Mouse (Mus musculus) left cerebral cortex, adult 11 months (tissue): ENCODE measurements at regions not wholly inside any gene's neighbourhood (a gene's known extent, or its start where the extent isn't known, plus 50 kb on each side); places are given as distances from the start of the nearest gene placed in this dataset.
"Not testable (repeated sequence)": the region's sequence is repeated elsewhere in the genome, so short reads cannot be mapped to it uniquely, and the experiment has no call there.

Experiments
- DNase-seq: peaks from one replicate; pipeline ENCODE4 v3.0.0; 2022; ENCODE audit warnings: low spot score

DNA sequence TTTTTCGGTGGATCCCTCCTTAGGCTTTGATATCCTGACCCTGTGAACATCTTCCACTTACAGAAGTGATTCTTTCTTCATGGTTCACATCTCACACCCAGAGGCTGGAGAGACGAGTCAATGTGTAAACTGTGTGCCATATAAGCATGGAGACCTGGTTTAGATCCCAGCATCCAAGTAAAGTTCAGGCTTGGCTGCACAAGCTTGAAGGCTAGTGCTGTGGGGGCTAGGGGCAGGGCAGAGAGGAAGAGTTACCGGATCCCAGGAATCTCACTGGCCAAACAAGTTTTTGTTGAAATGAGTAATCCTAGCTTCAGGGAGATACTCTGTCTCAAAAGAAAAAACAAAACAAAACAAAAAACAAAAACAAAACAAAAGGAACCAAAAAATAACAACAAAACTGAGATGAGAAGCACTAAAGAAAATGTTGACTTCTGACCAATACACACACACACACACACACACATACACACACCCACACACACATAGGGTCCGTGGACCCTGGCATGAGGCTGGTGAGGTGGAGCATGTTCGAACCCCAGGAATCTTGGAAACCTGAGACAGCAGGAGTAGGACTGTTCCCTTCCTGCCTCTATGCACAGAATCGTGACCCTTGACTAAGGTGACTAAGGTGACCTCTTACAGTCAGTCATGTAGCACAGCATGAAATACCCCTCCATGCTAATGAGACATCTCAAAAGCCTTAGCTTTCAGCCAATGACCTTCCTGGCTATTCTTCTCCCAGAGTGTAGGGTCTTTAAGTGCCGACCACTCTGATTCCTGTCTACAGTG is 55.2 kb downstream of the Gm12728 start:
- DNase-seq = no peak

DNA sequence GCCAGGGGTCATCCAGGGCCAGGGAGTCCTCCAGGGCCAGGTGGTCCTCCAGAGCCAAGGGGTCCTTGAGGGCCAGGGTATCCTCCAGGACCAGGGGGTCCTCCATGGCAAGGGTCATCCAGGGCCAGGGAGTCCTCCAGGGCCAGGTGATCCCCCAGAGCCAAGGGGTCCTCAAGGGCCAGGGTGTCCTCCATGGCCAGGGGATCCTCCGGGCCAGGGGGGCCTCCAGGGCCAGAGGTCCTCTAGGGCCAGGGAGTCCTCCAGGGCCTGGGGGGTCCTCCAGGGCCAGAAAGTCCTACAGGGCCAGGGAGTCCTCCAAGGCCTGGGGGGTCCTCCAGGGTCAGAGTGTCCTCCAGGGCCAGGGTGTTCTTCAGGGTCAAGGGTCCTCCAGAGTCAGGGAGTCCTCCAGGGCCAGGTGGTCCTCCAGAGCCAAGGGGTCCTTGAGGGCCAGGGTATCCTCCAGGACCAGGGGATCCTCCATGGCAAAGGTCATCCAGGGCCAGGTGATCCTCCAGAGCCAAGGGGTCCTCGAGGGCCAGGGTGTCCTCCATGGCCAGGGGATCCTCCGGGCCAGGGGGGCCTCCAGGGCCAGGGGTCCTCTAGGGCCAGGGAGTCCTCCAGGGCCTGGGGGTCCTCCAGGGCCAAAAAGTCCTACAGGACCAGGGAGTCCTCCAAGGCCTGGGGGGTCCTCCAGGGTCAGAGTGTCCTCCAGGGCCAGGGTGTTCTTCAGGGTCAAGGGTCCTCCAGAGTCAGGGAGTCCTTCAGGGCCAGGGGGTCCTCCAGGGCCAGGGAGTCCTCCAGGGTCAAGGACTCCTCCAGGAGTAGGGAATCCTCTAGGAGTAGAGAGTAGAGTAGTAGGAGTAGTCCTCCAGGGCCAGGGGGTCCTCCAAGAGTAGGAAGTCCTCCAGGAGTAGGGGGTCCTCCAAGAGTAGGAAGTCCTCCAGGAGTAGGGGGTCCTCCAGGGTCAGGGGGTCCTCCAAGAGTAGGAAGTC is 56.6 kb downstream of the Gm12728 start:
- not testable (repeated sequence) for DNase-seq

DNA sequence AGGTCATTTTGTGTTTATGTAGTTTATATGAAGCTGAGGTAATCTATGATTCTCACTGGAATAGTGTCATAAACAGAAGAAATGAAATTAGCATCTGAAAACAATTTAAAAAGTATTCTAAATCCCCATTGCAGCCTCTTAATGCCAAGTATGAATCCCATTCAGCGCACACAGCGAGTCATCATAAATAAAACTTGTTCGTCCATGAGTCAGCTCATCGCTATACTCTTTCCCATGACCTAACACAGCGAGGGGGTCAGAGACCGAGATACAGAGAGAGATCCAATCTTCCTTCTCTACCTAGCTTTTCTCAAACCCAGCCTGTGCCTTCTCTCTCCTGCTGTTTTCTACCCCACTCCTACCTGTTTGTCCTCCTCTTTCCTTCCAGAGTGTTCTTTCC is 63.4 kb downstream of the Gm12728 start:
- DNase-seq = no peak

DNA sequence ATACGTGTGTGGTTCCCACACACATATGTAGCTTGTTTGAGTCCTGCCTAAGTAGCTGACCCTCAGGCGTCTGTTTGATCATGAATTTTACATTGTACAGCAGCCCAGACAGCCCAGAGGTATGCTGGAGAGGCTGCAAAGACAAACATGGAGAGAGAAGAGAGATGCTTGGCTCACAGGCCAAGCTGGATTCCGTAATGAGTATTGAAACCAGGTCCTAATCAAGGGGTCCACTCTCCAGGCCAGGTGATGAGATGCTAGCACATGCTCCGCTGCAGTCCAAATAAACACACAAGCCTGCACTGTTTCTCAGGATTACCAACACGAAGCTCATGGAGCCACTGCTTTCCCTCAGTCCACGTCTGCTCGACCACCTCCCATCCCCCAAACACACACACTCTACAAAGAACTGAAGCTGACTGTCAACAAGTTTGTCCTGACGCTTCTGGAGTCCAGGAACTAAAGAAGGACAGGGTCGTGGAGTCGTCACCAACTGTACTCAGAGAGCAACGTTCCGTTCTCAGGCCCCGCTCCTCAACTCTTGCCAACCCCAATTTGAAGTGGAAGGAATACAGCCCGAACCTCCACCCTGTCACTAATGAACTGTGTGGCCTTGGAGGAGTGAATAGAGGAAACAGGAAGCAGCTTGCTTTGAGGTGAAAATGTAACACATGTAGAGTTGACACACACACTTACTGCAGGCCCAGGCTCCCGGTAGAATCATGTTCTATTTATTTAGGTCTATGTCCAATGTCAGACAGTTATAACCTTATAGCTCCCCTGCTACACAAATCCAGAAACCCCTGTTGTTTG is 69.6 kb downstream of the Gm12728 start:
- no peak for DNase-seq

DNA sequence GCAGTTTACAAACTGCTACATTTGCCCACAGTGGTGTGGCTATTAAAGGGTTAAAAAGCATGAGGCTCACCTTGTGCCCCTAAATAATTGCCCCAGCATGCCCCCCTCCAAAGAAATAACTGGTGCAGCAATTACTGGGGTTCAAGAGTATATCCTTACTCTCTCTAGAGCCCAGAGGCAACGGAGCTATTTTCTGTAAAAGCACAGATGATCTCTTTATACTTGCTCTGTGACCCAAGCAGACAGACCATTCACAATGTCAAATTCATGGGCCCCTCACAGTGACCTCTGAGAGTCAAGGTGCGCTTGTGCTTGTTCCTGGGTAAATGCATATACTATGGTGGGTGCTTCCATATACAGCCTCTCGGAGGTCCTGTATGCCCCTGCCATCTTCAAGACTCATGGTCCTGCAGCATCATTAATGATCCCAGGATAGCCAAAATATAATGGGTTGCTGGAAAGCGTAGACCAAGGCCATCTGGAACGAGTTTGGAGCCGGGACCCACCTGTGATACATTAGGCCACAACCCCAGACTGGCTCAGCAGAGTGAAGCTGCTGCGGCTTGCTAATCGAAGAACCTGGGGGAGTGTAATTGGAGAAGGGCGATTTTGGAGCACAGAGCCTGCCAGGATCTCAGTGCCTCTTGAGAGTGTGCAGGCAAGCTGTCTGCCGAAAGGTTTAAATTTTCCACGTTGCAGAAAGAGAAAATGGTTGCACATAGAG is 71.4 kb downstream of the Gm12728 start:
- no peak for DNase-seq

DNA sequence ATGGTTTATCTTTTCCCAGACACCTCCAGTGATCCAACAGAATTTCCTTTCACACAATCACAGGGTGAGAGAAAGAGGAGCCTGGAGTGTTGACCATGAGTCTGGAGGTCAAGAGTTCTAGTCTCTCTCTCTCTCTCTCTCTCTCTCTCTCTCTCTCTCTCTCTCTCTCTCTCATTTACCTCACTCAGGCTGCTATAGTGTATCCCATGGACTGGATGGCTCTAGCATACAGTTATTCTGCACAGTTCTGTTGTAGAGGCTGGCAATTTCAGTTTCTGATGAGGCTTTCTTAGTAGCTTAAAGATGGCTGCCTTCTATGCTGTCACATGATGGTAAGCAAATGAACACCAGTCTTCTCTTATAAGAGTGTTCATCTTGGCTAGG is 72.0 kb downstream of the Gm12728 start:
- no peak for DNase-seq

DNA sequence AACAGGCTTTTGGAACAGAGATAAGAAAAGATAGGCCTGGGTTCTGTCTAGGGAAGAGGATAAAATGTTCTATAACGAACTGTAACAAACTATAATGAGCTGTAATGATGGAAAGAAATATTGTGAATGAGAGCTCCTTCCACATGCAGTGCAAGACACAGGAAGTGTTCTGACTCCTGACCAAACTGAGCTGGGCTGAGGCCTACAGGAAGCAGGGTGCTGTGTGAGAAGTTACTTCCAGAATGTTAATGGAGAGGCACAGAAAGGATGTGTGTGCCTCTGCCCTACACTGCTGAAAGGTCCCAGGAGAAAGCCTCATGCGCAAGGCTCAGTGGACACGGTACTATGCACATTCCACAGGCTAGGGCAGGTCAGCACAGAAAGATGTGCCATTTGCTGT is 80.8 kb downstream of the Gm12728 start:
- no peak for DNase-seq

DNA sequence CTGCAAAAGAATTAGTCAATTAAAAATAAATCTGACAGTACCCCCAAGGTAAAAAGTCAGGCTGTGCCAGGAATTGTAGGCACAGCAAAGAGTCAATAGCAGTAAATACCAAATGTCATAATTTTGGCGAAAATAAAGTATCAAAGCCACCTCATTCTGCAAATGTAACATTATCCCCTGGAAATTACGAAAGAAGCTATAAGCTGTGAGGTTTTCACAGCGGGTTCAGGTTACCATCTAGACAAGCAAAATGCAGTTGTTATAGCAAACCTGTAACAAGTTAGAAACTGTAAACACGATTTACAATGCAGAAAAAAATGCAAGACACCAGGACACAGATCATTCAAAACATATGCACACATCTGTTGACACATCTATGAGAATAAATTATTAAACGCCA is 87.6 kb downstream of the Gm12728 start:
- no peak for DNase-seq

DNA sequence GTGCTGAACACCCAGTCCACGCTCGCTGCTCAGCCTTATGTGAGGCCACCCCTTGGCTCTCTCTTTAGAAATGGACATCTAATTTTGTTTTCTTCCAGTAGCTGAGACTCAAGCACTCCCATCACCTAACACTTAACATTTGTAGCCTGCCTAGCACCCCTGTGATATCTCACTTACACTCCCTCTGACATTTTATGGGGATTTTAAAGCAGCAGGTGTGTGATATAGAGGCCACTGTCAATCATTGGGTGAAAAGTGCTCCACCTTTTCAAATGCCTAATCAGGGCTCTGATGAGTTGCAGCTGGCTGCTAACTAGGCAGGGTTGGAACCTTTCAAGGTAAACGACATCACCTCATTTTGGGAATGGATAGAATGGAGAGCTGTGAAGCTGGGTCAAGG is 90.2 kb downstream of the Gm12728 start:
- no peak for DNase-seq

DNA sequence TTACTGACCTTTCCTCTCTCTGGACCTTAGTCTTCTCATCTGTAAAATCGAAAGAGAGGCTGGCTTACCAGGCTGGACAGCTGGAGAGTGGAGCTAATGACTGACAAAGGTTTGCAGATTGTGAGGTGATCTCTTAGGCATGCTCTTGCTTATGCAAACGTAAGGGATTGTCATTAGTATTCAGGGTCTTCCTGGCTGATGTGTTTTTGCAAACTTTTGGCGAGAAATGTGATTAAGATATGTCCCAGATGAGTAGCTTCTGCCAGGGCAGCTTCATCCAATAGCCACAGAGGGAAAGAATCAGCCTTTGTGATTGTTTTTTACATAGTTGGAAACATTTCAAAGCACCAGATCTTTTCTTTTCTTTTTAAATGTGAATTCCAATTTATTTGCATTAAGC is 95.1 kb downstream of the Gm12728 start:
- no peak for DNase-seq

DNA sequence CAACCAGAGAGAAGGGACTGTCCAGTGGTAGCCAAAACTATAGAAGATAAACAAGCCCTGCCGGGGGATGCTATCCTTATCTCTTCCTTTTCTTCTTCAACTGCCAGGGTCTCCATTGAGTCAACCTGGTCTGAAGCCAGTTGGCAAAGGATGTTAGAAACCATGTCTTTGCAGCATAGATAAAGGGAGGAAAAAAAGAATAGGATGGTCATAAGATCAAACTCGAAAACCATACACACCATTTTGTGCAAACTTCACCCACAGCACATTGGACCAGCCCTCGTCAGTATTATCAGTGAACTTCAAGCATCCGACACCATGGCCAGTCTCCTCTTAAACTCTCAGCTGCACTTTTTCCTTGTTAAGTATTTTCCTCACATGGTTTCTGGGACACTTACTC is 101.8 kb downstream of the Gm12728 start:
- no peak for DNase-seq

DNA sequence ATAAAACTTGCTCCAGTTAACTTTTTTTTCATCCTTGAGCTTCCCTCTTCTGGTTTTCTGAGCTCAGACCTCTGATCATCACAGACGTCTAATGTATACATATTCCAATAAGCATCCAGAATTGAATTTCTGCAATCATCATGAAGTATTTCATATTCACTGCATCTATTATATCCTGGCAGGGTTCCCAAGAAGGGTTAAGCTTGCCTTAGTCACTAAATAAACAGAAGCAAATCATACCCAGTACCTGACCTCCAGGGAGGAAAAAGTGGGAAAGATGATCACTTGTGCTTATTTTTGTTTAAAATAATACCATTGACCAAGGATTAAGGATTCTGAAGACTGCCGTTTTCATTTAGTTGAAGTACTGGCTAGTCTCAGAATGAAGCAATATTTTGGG is 102.4 kb downstream of the Gm12728 start:
- no peak for DNase-seq

DNA sequence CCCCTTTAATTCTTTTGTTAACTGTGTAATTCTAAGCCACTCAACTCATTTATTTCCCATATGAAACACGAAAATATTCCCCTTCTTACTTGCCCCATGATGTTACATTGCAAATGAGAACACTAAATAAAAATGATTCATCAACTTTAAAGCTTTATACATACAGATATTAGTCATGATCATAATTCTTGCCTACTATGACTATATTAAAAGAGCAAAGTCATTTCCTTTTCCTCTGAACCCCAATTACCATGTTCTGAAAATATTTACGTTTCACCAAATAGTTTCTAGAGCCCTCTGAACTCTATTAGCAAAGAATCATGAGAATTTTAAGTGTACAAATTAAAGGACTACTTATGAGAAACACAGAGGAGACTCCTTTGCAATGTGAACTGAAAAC is 105.4 kb downstream of the Gm12728 start:
- DNase-seq = no peak

DNA sequence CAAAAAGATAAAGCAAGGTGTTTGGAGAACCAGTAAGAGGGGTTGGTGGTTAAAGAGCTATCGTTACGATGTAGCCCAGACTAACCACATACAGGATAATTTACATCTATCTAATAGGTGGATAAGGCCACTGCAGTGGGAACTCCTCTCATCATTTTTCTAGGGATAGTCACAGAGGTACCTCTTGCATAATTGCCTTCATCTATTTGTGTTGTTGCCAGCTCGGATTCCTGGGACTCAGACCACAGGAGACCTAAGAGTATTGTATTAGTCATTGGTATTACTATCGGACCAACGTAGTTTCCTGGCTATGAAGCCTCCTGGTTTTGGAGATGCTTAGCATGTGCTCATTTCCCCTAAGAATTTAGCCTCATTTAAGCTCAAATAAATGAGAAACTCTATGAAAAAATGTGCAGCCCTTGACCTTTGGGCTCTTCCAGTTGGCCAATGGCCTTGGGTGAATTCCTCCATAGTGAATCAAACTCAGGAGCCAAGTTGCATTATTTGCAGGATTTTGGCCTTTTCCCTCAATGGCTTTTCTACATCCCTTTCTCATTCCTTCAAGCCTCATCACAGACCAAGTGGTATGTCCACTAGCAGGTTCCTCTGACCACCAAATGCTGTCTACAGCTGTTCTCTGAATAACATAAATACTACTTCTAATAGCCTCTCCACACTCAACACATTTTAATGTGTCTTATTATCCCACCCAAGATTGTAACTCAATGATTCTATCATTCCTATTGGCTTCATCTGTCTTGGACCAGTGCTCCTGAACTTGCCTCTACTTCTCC is 108.6 kb downstream of the Gm12728 start:
- no peak for DNase-seq

DNA sequence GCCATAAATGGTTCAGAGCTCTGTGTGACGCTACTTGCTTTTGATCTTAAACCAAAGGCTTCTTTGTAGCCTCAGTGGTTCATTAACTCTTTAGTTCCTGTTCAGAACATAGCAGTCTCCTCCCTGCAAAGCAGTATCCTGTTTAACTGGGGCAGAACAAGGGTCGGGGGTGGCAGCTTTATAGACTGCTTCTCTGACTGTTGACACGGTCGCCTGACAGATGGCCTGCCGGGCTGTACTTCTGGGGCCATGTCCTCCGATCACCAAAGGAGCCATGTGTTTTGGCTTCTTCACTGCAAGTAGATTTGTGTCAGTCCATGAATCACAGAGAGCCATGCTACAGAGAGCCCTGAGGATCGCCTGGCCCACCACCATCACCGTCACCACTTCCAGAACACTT is 115.2 kb downstream of the Gm12728 start:
- no peak for DNase-seq

DNA sequence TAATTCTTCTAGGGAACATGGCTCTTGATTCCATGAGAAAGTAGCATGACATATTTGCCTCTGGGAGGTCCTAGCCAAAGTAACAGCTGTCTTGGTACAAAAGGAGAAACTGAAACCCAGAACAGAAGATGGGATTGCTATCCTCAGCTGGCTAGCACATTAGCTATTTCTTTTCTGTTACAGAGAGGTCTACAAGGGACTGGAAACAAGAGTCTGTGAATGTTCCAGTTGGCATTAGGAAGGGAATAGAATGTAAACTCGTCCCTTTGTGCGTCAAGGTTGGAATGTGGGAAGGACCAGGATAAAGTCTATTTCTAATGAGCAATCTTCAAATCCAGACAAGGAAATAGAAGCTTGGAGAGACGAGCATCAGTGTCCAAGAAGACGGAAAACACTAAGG is 116.7 kb downstream of the Gm12728 start:
- DNase-seq = no peak

DNA sequence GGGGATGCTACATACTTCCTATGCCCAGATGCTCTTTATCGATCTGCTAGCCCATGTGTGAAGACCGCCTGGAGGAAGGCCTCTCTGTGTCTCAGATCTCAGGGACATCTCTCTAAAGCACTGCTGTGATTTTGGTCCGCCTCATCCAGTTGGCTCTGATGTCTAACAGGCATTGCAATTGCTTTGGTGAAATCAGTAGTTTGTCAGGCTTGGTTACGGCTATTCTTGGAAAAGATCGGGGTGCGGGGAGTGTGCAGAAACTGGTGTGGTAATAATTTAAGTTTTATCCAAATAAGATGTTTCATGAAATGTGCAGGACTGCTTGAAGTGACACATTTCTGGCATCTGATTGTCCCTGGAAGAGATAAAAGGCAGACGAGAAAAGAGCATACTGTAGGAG is 117.9 kb downstream of the Gm12728 start:
- no peak for DNase-seq

DNA sequence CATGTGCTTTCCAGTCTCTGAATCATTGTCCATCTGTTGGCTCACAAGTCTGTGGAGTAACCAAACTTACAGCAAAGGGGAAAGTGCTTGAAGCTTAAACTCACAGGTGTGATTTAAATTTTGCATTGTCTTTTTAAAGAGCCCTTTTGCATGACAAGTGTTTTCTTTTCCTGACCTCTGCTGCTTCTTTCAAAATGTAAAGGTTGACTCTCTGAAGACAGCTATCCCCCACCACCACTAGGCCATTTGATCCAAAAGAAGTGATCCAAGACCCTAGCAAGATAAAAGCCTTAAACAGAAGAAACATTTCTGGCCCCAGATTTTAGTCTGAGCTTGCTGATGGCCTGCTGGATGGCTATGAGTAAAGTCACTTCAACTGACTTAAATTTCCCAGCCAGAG is 118.6 kb downstream of the Gm12728 start:
- DNase-seq = no peak

DNA sequence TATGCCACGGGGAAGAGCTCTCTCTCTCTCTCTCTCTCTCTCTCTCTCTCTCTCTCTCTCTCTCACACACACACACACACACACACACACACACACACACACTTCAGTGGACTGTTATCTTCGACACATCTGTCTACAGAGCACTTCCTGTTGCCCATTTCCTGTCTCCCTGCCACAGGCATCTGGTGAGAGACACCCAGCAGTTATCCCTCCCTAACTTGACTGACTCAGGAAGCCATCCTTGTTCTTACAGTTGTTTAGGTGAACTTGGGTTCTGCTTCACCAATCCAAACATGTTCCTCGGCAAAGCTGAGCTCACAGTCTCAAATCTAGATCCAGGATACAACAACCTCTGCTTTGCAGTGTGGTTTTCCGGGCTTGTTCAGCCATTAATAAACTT is 119.6 kb downstream of the Gm12728 start:
- DNase-seq = no peak

DNA sequence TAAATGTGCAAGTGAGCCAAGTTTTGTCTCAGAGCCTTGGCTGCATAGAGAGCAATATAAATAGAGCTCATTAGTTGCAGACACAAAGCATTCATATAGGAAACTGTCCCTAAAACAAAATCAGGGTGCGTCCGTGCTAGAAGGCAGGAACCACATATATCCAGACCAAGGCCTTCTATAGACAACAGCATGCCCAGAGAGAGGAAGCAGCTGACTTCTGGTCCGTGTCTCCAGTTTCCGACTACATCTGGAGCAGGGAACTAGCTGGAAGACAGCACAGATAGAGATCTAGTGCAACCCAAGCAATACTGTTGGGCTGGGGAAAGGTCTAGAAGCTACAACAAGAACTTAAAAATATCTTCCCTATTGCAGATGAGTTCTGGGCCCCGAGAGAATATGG is 121.0 kb downstream of the Gm12728 start:
- no peak for DNase-seq

DNA sequence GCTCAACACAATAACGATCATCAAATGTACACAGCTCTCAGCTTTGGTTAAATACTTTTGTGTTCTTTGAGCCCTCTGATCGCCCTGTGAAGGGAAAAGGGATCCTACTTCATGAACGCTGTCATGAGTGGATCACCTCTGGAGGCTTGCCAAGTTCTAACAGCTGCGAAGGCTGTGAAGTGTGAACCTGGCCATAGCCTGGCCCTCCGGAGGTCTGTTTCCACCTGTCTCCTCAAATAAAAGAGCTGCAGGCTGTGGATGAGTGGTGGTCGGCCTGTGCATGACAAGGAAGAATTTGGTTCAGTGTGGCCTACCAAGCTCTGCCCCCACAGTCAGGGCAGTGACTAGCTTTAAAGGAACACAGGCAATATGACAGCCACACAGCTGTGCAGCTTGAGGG is 122.0 kb downstream of the Gm12728 start:
- no peak for DNase-seq
